Mouse (Mus musculus): ENCODE data around the gene Ccdc9b.

DNA sequence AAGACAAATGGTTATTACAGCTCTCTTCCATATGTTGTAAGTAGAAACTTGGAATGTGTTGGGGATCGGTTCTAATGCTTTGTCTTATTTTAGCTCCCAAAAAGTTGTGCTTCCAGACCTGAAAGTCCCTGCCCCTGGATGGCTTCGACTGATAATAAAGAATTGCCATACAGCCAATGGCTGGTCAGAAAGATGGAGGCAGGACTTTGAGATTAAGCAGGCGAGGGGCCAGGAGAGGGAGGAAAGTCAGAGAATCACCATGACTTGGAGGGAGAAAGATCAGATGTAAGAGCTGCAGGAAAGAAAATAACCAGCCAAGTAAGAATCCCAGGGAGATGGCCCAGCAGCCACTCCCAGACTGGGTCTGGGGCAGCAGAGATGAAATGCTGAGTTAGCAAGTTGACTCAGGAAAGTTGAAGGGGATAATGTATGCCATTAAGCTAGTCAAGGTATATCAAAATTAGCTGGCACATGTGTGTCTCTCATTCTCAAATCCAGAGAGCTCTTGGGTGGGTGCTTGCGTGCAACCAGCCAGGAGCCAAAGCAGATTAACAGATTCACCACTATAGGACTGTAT lies 40.2 kb upstream of the Ccdc9b start:
- TF ChIP-seq CTCF (IDR thresholded peaks at IDR 0.05; ENCODE audit: low read depth) (no peak), EP300 (IDR thresholded peaks at IDR 0.05; ENCODE audit: low read depth) (peak; percentile 88)

Measured in liver, embryonic 14.5 days (tissue).